Comparison of ENCODE assay signal across 15 mouse cellular contexts in genomic region chr5:115711636-115712419, GRCm38 (mm10). TPM values are rescaled to one million over a fixed set of nuclear protein-coding genes. Genes with fewer than 3 reads are reported as not detected.
DNase-seq lines count a peak whose midpoint lies in the region; ATAC-seq and TF ChIP-seq lines count a peak whose summit lies in the region.
"Had no signal": no experiment of that assay in that cellular context is flagged by ENCODE, and none has a peak within 500 bp of the region (broad histone marks: within the 10 kb centered on the region; RNA-seq: fewer than 3 reads in every experiment).

No protein-coding gene starts in this region.

- H3K9ac ChIP-seq in hindbrain, embryonic 13.5 days, result no peak overlapping the region
- no peak overlapping the region for H3K9ac ChIP-seq in hindbrain, embryonic 12.5 days
- H3K9ac ChIP-seq in MEL (ENCODE audit: control insufficient read depth, low read depth, low read length, poor library complexity, severe bottlenecking), result no peak overlapping the region
- no peak overlapping the region for H3K9ac ChIP-seq in hindbrain, embryonic 16.5 days (ENCODE audit: low read depth, low read length)
- H3K9ac ChIP-seq in neural tube, embryonic 15.5 days (replicated peaks), result no peak overlapping the region
- H3K9ac ChIP-seq in kidney, embryonic 16.5 days (replicated peaks; ENCODE audit: low read length), result no peak overlapping the region
- H3K9ac ChIP-seq: embryonic facial prominence, embryonic 15.5 days had no signal

- WGBS in hindbrain, embryonic 13.5 days, result 61% methylated on average over 11 of the region's 11 CpGs
- 74% methylated on average over 11 of the region's 11 CpGs for WGBS in hindbrain, embryonic 12.5 days
- WGBS in hindbrain, embryonic 16.5 days, result 58% methylated on average over 11 of the region's 11 CpGs
- WGBS in neural tube, embryonic 15.5 days, result 65% methylated on average over 11 of the region's 11 CpGs
- 82% methylated on average over 11 of the region's 11 CpGs for WGBS in kidney, embryonic 16.5 days

- no peak for ATAC-seq in hindbrain, embryonic 13.5 days (ENCODE audit: low FRiP score)
- no peak for ATAC-seq in hindbrain, embryonic 12.5 days (ENCODE audit: low FRiP score)
- ATAC-seq in hindbrain, embryonic 16.5 days, result peak; percentile 69
- peak; percentile 63 for ATAC-seq in neural tube, embryonic 15.5 days (ENCODE audit: low FRiP score)
- ATAC-seq in kidney, embryonic 16.5 days (ENCODE audit: low FRiP score, low TSS enrichment), result no peak

- H3K9me3 ChIP-seq in hindbrain, embryonic 13.5 days, result no peaks in the 10 kb centered on the region
- no peaks in the 10 kb centered on the region for H3K9me3 ChIP-seq in hindbrain, embryonic 12.5 days (replicated peaks)
- no peaks in the 10 kb centered on the region for H3K9me3 ChIP-seq in MEL (replicated peaks; ENCODE audit: insufficient read depth, low read length)
- no peaks in the 10 kb centered on the region for H3K9me3 ChIP-seq in hindbrain, embryonic 16.5 days (ENCODE audit: control insufficient read depth, low read length)
- no peaks in the 10 kb centered on the region for H3K9me3 ChIP-seq in neural tube, embryonic 15.5 days (replicated peaks)
- no peaks in the 10 kb centered on the region for H3K9me3 ChIP-seq in kidney, embryonic 16.5 days (ENCODE audit: low read length)
- H3K9me3 ChIP-seq: embryonic facial prominence, embryonic 15.5 days had no signal

- TF ChIP-seq EP300 in MEL (IDR thresholded peaks at IDR 0.05; ENCODE audit: low read depth in 1 of 2, low read length in 2 of 2), result no peak

- no peak for TF ChIP-seq RAD21 in MEL (IDR thresholded peaks at IDR 0.05; ENCODE audit: low read depth, low read length)

- no peak overlapping the region for H3K4me2 ChIP-seq in hindbrain, embryonic 13.5 days
- H3K4me2 ChIP-seq in hindbrain, embryonic 12.5 days (replicated peaks), result no peak overlapping the region
- H3K4me2 ChIP-seq in hindbrain, embryonic 16.5 days (ENCODE audit: low read length), result 0 out of 2 replicates have a peak overlapping the region, but pooled peaks have one; percentile 0
- no peak overlapping the region for H3K4me2 ChIP-seq in neural tube, embryonic 15.5 days
- no peak overlapping the region for H3K4me2 ChIP-seq in kidney, embryonic 16.5 days (replicated peaks; ENCODE audit: low read depth, low read length)
- H3K4me2 ChIP-seq: embryonic facial prominence, embryonic 15.5 days; liver, embryonic 11.5 days had no signal

- DNase-seq in MEL (ENCODE audit: low read depth, low spot score), result peak; percentile 28
- no peak for DNase-seq in kidney, postnatal 4 days
- DNase-seq in kidney, adult 8-10 months, result no peak
- DNase-seq: adrenal gland, adult 2 months; cerebellum, postnatal 36 days; kidney, adult 18-20 months; lung, postnatal 10 days; spleen, adult 18-20 months had no signal

- no peak for TF ChIP-seq CTCF in MEL (IDR thresholded peaks at IDR 0.05 in 2 of 3, conservative IDR thresholded peaks at IDR 0.05 in 1 of 3; ENCODE audit: control insufficient read depth in 1 of 3, insufficient read depth in 1 of 3, low read depth in 2 of 3, low read length in 3 of 3, poor library complexity in 1 of 3, severe bottlenecking in 1 of 3)

- H3K79me2 ChIP-seq in MEL (ENCODE audit: control insufficient read depth, insufficient read depth, low read length, poor library complexity), result no peaks in the 10 kb centered on the region

- H3K36me3 ChIP-seq in hindbrain, embryonic 13.5 days, result no peaks in the 10 kb centered on the region
- no peaks in the 10 kb centered on the region for H3K36me3 ChIP-seq in hindbrain, embryonic 12.5 days
- peaks cover 0 to 9% of the 10 kb centered on the region in 2 experiments; a peak in 2 of 4 replicates for H3K36me3 ChIP-seq in MEL (ENCODE audit: control insufficient read depth in 1 of 2, insufficient read depth in 2 of 2, low read length in 2 of 2)
- H3K36me3 ChIP-seq in hindbrain, embryonic 16.5 days (ENCODE audit: control insufficient read depth, insufficient read depth, low read length), result no peaks in the 10 kb centered on the region
- no peaks in the 10 kb centered on the region for H3K36me3 ChIP-seq in neural tube, embryonic 15.5 days
- no peaks in the 10 kb centered on the region for H3K36me3 ChIP-seq in kidney, embryonic 16.5 days (ENCODE audit: insufficient read depth, low read length)
- H3K36me3 ChIP-seq: embryonic facial prominence, embryonic 15.5 days had no signal

- no peak for TF ChIP-seq POLR2A in MEL (IDR thresholded peaks at IDR 0.05; ENCODE audit: control insufficient read depth in 1 of 2, insufficient read depth in 1 of 2, low read depth in 1 of 2, low read length in 2 of 2, poor library complexity in 1 of 2)

- H3K4me3 ChIP-seq in hindbrain, embryonic 13.5 days, result no peak overlapping the region
- no peak overlapping the region for H3K4me3 ChIP-seq in hindbrain, embryonic 12.5 days
- H3K4me3 ChIP-seq in MEL (ENCODE audit: control insufficient read depth in 1 of 2, insufficient read depth in 1 of 2, low read depth in 2 of 2, low read length in 2 of 2), result no peak overlapping the region
- H3K4me3 ChIP-seq in hindbrain, embryonic 16.5 days (ENCODE audit: low read length), result no peak overlapping the region
- H3K4me3 ChIP-seq in neural tube, embryonic 15.5 days (replicated peaks), result no peak overlapping the region
- H3K4me3 ChIP-seq in kidney, embryonic 16.5 days (ENCODE audit: low read length), result no peak overlapping the region
- H3K4me3 ChIP-seq: embryonic facial prominence, embryonic 15.5 days had no signal

- peak overlapping the region; percentile 26; the same call in 1 of the 2 replicates for H3K27ac ChIP-seq in hindbrain, embryonic 13.5 days
- no peak overlapping the region for H3K27ac ChIP-seq in hindbrain, embryonic 12.5 days
- H3K27ac ChIP-seq in MEL (ENCODE audit: control insufficient read depth, low read depth, low read length), result no peak overlapping the region
- H3K27ac ChIP-seq in hindbrain, embryonic 16.5 days (ENCODE audit: low read depth, low read length), result no peak overlapping the region
- H3K27ac ChIP-seq in neural tube, embryonic 15.5 days (replicated peaks), result no peak overlapping the region
- no peak overlapping the region for H3K27ac ChIP-seq in kidney, embryonic 16.5 days (ENCODE audit: low read length)
- H3K27ac ChIP-seq: embryonic facial prominence, embryonic 15.5 days had no signal

- no peaks in the 10 kb centered on the region for H3K27me3 ChIP-seq in hindbrain, embryonic 13.5 days
- H3K27me3 ChIP-seq in hindbrain, embryonic 12.5 days, result no peaks in the 10 kb centered on the region
- no peaks in the 10 kb centered on the region for H3K27me3 ChIP-seq in MEL (ENCODE audit: control insufficient read depth in 1 of 2, insufficient read depth in 2 of 2, low read length in 2 of 2)
- no peaks in the 10 kb centered on the region for H3K27me3 ChIP-seq in hindbrain, embryonic 16.5 days (replicated peaks; ENCODE audit: control insufficient read depth, insufficient read depth, low read length)
- no peaks in the 10 kb centered on the region for H3K27me3 ChIP-seq in neural tube, embryonic 15.5 days (replicated peaks)
- H3K27me3 ChIP-seq in kidney, embryonic 16.5 days (ENCODE audit: insufficient read depth, low read length), result no peaks in the 10 kb centered on the region
- H3K27me3 ChIP-seq: embryonic facial prominence, embryonic 15.5 days had no signal

- peaks cover 22% of the 10 kb centered on the region for H3K4me1 ChIP-seq in hindbrain, embryonic 13.5 days (replicated peaks)
- H3K4me1 ChIP-seq in hindbrain, embryonic 12.5 days, result peaks cover 6% of the 10 kb centered on the region
- H3K4me1 ChIP-seq in MEL (ENCODE audit: control insufficient read depth in 1 of 2, insufficient read depth in 2 of 2, low read length in 2 of 2), result peaks cover 0 to 13% of the 10 kb centered on the region in 2 experiments; a peak in 2 of 4 replicates
- no peaks in the 10 kb centered on the region; the same call in 1 of the 2 replicates for H3K4me1 ChIP-seq in hindbrain, embryonic 16.5 days (ENCODE audit: control insufficient read depth, insufficient read depth, low read depth, low read length)
- peaks cover 15% of the 10 kb centered on the region for H3K4me1 ChIP-seq in neural tube, embryonic 15.5 days
- H3K4me1 ChIP-seq in kidney, embryonic 16.5 days (ENCODE audit: insufficient read depth, low read length), result no peaks in the 10 kb centered on the region
- H3K4me1 ChIP-seq: embryonic facial prominence, embryonic 15.5 days had no signal

TF ChIP-seq in MEL, 35 proteins besides CTCF, POLR2A, EP300 and RAD21 (continues in another document):
- TF ChIP-seq NELFE (IDR thresholded peaks at IDR 0.05; ENCODE audit: low read depth, low read length), result no peak
- TF ChIP-seq CHD2 (IDR thresholded peaks at IDR 0.05; ENCODE audit: low read length), result no peak
- no peak for TF ChIP-seq USF1 (IDR thresholded peaks at IDR 0.05; ENCODE audit: low read depth, low read length)
- TF ChIP-seq POLR2AphosphoS5 (IDR thresholded peaks at IDR 0.05; ENCODE audit: borderline replicate concordance, low read depth, low read length), result no peak
- no peak for TF ChIP-seq CHD1 (IDR thresholded peaks at IDR 0.05; ENCODE audit: low read depth, low read length)
- TF ChIP-seq MAZ (IDR thresholded peaks at IDR 0.05; ENCODE audit: low read depth, low read length), result no peak
- TF ChIP-seq HCFC1 (IDR thresholded peaks at IDR 0.05; ENCODE audit: low read depth, low read length), result no peak
- TF ChIP-seq ZC3H11A (IDR thresholded peaks at IDR 0.05; ENCODE audit: low read depth, low read length), result no peak
- no peak for TF ChIP-seq SIN3A (IDR thresholded peaks at IDR 0.05; ENCODE audit: low read length)
- TF ChIP-seq ZMIZ1 (IDR thresholded peaks at IDR 0.05; ENCODE audit: low read depth, low read length), result no peak
- no peak for TF ChIP-seq POLR2AphosphoS2 (IDR thresholded peaks at IDR 0.05; ENCODE audit: low read length)
- no peak for TF ChIP-seq E2F4 (IDR thresholded peaks at IDR 0.05; ENCODE audit: borderline replicate concordance, low read depth, low read length)
- no peak for TF ChIP-seq USF2 (IDR thresholded peaks at IDR 0.05; ENCODE audit: borderline replicate concordance in 1 of 2, insufficient read depth in 1 of 2, low read depth in 1 of 2, low read length in 2 of 2)
- no peak for TF ChIP-seq TCF12 (IDR thresholded peaks at IDR 0.05; ENCODE audit: low read depth, low read length)
- TF ChIP-seq GABPA (IDR thresholded peaks at IDR 0.05; ENCODE audit: low read depth, low read length), result no peak
- no peak for TF ChIP-seq ELF1 (IDR thresholded peaks at IDR 0.05; ENCODE audit: low read depth, low read length)

RNA-seq across cellular contexts. Expression of gene Bicdl1, which starts 19.6 kb away (rescaled TPM):
- polyA plus RNA-seq in hindbrain, embryonic 13.5 days (2015; fragmentation: Nextera tagmentation; extraction: Ambion mirVana), result 28.3 and 33.1 TPM in 2 replicates
- polyA plus RNA-seq in hindbrain, embryonic 12.5 days (2016; fragmentation: Nextera tagmentation; extraction: Ambion mirVana), result 20.5 and 20.8 TPM in 2 replicates
- total RNA-seq in MEL (2012; rRNA removed), result 3.5 and 4.2 TPM in 2 replicates
- polyA plus RNA-seq in MEL (2012; ENCODE audit: insufficient read depth in 1 of 2, insufficient read length in 2 of 2, low read depth in 1 of 2, low replicate concordance in 2 of 2, missing spikeins in 1 of 2), result 10 to 100 TPM in 1 of 2 experiments, not detected in 1; 13.4 TPM
- 43.0 and 47.1 TPM in 2 replicates for polyA plus RNA-seq in hindbrain, embryonic 16.5 days (2015; fragmentation: Nextera tagmentation; extraction: Ambion mirVana)
- 35.0 and 44.0 TPM in 2 replicates for polyA plus RNA-seq in neural tube, embryonic 15.5 days (2015; fragmentation: Nextera tagmentation; extraction: Ambion mirVana)
- 13.8 and 14.9 TPM in 2 replicates for polyA plus RNA-seq in kidney, embryonic 16.5 days (2015; fragmentation: Nextera tagmentation; extraction: Ambion mirVana)

Comparison
In these comparisons a context has a peak if more than half of its experiments do, and no peak if none do; other contexts are left out.
1. ATAC-seq: peak in hindbrain, embryonic 16.5 days (single experiment) and neural tube, embryonic 15.5 days (single experiment); none in hindbrain, embryonic 13.5 days (single experiment), hindbrain, embryonic 12.5 days (single experiment) and kidney, embryonic 16.5 days (single experiment).